Mouse (Mus musculus): Measurements from ENCODE around the gene Ddx58.

Gene Ddx58

GRCm38 (mm10) chr4:40180046-40180445, 59.6 kb downstream of the Ddx58 start:
- no peak for DNase-seq

DNA sequence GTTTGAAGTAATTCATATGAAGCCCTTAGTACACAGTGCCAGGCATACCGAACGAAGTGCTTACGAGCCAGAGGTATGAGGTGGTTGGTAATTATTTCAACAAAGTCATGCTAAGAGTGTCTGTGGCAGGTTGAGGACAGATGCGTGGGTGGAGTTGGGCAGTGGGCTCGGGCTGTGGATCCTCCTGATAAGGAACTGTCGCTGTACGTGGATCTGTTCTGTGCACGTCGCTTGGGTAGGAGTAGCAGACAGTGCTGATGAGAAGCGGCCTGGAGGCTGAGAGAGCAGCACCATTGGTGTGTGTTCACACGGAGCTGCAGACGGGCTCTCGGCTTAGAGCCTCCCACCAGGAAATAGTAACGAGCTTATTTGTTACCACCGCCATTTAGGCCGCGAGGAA, 61.0 kb downstream of the Ddx58 start:
- no peak for DNase-seq

- no peak for DNase-seq
Observed at GRCm38 (mm10) chr4:40174321-40174720, 65.3 kb downstream of the Ddx58 start.

- DNase-seq = no peak
Observed at GRCm38 (mm10) chr4:40172336-40172735, 67.3 kb downstream of the Ddx58 start.

DNA sequence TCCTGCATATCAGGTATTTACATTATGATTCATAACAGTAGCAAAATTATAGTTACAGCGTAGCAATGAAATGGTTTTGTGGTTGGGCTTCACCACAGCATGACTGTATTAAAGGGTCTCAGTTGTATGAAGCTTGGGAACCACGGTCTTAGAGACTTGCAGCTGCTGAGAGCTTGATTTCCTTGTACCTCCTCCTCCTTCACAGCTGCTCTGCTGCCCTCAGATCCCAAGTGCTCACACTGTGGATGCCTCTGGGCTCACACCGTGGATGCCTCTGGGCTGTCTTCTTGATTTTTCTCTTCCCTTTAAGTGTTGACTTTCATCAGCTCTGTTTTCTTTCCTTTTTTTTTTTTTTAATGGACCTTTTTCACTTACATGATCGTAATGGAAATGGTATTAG, 68.2 kb downstream of the Ddx58 start:
- no peak for DNase-seq

DNA sequence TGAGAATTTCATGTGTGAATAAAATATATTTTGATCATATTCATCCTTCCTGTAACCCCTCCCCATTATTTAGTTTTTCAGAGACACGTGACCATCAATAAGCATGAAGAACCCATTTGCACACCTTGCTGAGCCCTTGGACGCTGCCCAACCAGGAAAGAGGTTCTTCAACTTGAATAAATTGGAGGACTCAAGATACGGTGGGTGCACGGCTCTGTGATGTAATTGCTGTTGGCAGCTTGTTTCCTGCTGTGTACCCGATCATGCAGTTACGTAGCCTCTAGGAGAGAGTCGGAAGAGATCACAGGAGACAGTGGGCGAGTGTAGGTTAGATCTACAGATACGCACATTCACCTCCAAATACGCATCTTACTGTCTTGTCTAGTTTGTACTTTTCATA, 76.0 kb downstream of the Ddx58 start:
- DNase-seq = no peak

DNA sequence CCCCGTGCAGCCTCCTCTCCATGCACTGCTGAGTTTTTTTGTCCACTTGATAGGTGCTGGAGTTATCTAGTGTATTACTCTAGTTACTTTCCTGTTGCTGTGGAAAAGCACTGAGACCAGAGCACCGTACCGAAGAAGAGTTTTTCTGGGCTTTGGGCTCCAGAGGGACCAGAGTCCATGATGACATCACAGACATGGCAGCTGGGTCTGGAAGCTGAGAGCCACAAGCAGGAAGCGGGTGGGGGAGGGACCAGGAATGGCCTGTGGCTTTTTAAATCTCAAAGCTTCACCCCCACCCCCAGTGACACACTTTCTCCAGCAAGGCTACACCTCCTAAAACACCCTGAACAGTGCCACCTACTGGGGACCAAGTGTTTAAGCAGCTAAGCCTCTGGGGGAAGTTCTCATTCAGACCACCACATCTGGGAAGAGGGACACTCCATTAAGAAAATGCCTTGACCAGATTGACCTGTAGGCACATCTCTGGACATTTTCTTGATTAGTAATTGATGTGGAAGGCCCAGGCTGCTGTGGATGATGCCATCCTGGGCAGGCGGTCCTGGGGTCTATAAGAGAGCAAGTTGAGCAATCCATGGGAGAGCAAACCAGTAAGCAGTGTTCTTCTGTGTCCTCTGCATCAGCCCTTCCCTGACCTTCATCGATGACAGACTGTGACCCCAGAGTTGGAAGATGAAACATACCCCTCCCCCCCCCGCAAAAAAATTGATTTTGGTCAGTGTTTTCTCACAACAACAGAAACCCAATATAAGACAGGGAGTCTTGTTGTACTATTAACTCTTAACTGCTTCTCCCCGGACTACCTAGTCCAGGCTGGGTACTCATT, 78.8 kb downstream of the Ddx58 start:
- no peak for DNase-seq

GRCm38 (mm10) chr4:40158224-40158540, 81.4 kb downstream of the Ddx58 start:
- no peak for DNase-seq

DNA sequence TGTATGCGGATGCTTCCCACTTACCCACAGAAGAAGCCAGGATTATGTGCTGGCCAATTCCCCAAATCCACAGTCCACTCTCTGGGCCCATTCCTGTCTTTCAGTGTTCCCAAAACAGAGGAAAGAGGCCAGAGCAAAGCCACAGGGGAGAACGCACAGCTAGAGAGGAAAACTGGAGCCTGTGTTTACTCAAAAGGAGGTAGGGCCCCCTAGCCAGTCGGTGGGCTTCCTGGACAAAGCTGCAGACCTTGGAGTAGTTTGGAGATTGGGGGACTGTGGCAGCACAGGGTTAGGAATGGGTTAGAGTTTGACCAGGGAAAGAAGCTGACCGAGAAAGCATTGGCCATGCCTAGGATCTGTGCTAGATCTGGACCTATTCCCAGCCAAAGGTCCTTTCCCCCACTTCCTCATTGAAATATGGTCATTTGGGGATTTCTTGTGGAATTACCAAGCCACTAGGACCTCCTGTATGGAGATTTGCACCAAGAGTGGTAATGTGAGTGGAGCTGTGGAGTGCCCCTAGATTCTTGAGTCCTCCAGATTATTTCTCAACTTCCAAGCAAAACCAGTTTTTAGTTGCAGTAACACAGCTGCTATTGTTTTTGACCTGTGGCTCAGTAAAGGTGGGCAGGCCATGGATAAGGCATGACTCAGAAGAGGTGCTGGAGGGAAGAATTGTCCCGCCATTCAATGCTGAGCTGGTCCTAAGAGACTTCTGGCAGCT, 82.0 kb downstream of the Ddx58 start:
- no peak for DNase-seq

GRCm38 (mm10) chr4:40156582-40157499, 82.8 kb downstream of the Ddx58 start:
- DNase-seq = no peak

DNA sequence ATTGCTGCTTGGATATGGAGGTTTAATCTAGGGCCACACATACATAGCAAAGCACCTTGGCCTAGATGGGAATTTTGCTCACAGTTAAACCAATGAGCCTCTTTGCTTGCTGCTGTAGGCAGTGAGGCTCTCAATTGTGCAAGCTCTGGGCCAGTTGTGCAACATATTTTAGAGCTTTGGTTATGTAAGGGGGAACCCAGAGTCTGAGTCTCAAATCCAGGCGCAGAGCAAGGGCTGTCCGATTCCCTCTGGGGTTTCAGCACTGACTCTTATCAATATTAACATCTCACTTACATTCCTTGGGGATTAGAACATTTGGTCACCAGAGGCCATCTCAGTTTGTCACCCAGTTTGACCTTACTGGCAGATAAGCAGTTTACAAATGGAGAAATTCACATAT, 83.5 kb downstream of the Ddx58 start:
- DNase-seq = no peak

- no peak for DNase-seq
Observed at GRCm38 (mm10) chr4:40155467-40155999, 84.1 kb downstream of the Ddx58 start.

- DNase-seq = no peak
Observed at GRCm38 (mm10) chr4:40154751-40155150, 84.9 kb downstream of the Ddx58 start.

Data from embryo, embryonic 11 days (tissue).